Mouse (Mus musculus) adrenal gland (tissue): ENCODE measurements around the gene Olfr311.
"Not testable (repeated sequence)": the region's sequence is repeated elsewhere in the genome, so short reads cannot be mapped to it uniquely, and the experiment has no call there.

Experiments used
- intact Hi-C: fragments of 180-260 bp; cut with DNase I; formaldehyde crosslinking; loops from one replicate; pipeline ENCODE4 v1.15.1; 2025
- long read RNA-seq, 2 experiments: library from polyadenylated mRNA; unstranded; transcript quantifications; one replicate each; pipeline ENCODE4 v2.0.0; 2020; ENCODE audit warnings: borderline replicate concordance in 1 of 2; ENCODE audit not compliant: insufficient replicate concordance in 1 of 2

Olfr311 gene
- long read RNA-seq, experiment 1: 0 reads
- long read RNA-seq, experiment 2: 0 reads

- intact Hi-C loops: not testable (repeated sequence)
Measured at GRCm38 (mm10) chr11:58838951-58839350, at the start of gene Olfr311. Gene Olfr311 (plus strand): TSS chr11:58839251.

DNA sequence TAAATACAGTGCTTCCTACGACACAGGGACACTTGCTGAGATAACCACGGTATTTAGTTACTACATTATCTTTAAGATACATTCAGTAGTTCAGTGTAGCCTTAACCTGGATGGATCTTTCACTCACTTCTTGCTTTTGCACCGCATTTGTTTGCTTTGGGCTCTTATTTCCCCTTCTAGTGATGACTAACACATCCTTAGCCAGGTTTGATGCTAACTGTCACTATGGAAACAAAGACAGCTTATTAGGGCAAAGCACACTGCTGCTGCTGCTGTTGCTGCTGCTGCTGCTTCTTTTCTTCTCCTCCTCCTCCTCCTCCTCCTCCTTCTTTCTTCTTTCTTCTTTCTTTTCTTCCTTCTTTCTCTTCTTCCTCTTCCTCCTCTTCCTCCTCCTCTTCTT lies 49.5 kb upstream of the Olfr311 start:
- intact Hi-C loops: no loop called here

GRCm38 (mm10) chr11:58790053-58790452 lies 49.0 kb upstream of the Olfr311 start:
- intact Hi-C loops: no loop called here

DNA sequence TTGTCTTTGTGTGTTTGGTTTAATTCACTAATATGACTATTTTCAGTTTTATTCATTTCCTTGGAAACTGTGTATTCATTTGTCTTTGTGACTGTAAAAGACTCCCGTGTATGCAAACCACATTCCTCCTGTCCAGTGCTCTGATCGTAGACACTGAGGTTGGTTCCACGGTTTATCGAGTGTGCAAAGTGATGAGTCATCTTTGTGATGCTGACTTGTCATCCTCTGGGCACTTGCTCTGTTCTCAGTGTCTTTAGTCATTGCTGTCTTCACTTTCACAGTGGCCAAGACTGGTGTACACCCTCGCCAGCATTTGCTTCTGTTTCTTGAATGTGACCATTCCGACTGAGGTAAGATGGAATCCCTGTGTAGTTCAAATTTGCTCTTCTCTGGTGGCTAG lies 48.4 kb upstream of the Olfr311 start:
- intact Hi-C loops: no loop called here

DNA sequence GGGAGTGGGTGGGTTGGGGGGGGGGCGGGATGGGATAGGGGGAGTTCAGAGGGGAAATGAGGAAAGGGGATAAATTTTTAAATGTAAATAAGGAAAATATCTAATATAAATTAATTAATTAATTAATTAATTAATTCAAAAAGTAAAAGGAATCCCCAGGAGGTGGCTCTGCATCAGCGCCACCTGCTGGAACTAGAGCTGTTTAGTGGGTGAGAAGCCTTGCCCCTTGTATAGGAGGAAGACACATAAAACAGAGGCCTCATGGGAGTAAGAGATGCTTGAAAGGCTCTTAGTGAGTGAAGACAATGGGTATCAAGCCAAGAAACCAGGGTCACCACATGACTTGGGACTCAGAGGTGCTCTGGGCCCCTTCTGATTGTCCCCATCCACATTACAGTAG lies 43.2 kb upstream of the Olfr311 start:
- intact Hi-C loops: no loop called here

DNA sequence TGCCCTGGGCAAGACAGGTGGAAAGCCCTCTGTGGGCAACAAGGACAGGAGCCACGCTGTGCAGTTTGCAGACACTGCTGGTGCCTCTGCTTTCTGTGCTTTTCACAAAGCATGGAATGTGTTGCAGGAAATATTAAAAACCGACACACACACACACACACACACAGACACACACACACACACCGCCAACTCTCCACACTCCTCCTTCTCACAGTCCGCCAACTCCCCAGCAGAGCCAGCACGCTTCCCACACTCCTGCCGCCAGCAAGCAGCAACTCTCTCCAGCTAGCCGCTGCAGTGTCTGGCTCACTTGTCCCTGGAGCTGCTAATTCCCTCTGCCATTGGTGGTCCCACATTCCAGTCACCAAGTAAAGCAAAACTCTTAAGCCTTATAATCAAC lies 42.2 kb upstream of the Olfr311 start:
- intact Hi-C loops: no loop called here

GRCm38 (mm10) chr11:58799747-58800146 lies 39.3 kb upstream of the Olfr311 start:
- intact Hi-C loops: no loop called here

GRCm38 (mm10) chr11:58801558-58802228 lies 37.4 kb upstream of the Olfr311 start, which contains the start of gene Fam183b:
Gene Fam183b (minus strand): TSS chr11:58801960.
- intact Hi-C loops: no loop called here

- intact Hi-C loops: no loop called here
Measured at GRCm38 (mm10) chr11:58803871-58804270, 35.2 kb upstream of the Olfr311 start.

GRCm38 (mm10) chr11:58804393-58804792 lies 34.7 kb upstream of the Olfr311 start:
- intact Hi-C loops: no loop called here

DNA sequence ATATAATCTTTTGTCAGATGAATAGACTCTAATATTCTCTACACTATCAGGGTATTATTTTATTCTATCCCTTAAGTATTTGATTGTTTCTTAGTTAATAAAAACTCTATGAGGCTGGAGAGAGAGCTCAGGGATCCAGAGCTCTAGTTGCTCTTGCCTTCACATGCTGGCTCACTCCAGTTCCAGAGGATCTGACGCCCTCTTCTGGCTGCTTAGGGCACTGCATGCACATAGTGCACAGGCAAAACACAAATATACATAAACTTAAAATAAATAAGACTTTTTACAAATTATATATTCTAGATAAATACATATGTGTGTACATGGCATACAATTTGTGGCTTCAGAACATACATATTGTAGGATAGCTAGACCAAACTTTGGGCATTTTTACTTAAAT lies 27.1 kb upstream of the Olfr311 start:
- intact Hi-C loops: no loop called here

DNA sequence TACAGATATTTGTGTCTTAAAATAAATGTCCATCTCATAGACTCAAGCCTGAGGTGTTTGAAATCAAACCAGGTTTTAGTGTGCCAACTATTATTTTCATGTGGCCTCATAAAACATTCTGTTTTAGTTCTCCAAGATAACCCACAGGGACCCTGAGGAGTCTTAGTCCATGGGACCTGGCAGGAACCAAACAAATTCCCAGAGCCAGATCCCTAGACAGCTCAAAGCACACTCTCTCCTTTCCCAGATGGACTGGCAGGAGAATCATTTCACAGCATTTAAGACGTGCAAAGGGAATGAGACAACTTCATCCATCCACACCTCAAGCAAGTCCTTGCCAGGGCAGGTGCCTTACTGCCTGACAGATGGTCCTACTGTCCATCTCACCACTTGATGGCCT lies 24.4 kb upstream of the Olfr311 start, which contains the start of gene Olfr313:
Gene Olfr313 (plus strand): TSS at position 301 of the 400 bp plus-strand sequence.
- intact Hi-C loops: not testable (repeated sequence)

DNA sequence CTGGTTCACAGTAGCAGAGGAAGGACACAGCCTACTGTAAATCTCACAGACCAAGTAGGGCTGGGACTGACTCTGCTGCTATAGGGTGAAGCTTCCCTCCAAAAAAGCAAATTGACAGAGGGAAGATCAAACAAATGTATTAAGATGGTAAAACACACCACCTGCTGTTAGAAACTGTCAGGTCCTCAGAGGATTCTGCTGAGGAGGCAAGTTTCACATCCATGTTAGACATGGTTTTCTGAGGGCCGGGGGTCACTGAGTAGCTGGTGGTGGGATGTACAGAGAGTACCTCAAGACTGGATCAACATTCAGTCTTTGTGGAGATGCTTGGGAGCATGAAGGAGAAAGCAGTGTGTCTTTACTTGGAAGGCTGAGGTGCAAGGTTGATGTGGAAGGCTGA lies 23.4 kb upstream of the Olfr311 start:
- intact Hi-C loops: no loop called here

GRCm38 (mm10) chr11:58828937-58829336 lies 10.1 kb upstream of the Olfr311 start, which contains the start of gene Olfr312:
Gene Olfr312 (plus strand): TSS chr11:58829237.
- intact Hi-C loops: not testable (repeated sequence)

DNA sequence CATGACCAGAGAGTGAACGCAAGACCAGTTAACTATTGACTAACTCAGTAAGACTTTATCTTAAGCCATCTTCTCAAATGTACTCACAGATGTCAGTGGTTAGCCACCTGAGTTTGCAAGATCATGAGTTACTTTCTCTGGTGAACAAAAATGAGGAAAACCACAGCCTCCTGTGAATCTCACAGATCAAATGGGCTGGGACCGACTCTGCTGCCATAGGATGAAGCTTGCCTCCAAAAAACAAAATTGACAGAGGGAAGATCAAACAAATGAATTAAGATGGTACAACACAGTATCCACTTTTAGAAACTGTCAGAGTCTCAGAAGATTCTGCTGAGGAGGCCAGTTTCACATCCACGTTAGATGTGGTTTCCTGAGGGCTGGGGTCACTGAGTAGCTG lies 9.3 kb upstream of the Olfr311 start:
- intact Hi-C loops: no loop called here

GRCm38 (mm10) chr11:58832541-58832940 lies 6.5 kb upstream of the Olfr311 start:
- intact Hi-C loops: not testable (repeated sequence)

GRCm38 (mm10) chr11:58846919-58847461 lies 7.9 kb downstream of the Olfr311 start, which contains the start of gene Gm12258:
Gene Gm12258 (plus strand): TSS chr11:58847158.
- intact Hi-C loops: no loop called here

DNA sequence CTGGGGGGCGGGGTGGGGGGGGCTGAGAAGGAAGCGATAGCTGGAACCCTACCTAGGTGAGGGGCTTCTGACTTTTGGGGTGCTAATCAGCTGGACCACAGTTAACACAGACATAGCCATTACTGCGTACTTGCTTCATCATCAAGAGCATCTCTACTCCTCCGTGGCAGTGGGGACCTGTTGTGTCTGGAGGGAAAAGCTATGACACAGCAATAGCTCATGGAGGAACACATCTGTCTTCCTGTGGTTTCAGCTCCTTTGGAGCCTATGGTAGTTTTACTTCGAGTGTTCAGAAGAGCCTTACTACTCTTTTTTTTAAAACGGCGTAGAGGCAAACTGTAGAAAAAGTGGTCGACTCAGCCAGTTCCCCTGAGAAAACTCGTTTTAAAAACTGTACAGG lies 8.6 kb downstream of the Olfr311 start:
- intact Hi-C loops: no loop called here

DNA sequence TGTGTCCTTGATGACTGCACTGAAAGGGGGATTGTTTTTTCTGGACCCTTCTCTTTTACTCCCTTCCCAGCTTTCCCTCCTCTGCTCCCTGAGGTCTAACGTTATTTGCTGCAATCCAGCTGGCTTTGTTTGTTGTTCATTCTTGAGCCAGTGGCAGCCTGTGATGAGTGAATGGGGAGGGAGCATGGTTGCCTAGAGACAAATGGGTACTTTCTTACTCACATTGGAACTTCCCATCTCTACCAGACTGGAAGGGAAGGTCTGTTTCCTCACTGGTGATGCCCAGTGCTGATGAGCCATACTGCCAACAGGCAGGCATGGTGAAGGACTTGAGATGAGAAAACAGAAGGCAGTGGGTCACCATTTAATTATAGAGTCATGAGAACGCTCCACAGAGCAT lies 10.7 kb downstream of the Olfr311 start:
- intact Hi-C loops: no loop called here

DNA sequence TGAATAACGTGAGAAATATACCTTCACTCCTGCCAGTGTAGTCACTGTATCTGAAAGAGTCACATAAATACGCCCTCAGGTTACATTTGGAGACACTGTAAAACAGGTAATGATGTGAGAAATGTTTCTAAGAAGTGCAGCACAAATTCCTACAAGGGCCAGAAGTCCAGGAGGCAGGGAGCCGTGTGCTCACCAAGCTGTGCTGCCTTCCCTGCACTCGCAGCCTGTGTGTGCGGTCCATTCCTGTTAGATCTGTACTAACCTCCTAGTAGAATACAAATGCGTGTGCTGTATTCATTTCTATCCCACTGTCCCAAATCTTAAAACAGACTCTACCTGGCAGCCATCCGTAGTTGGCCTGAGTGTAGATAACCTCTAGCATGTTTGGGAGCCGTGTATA lies 21.7 kb downstream of the Olfr311 start:
- intact Hi-C loops: no loop called here

GRCm38 (mm10) chr11:58867039-58867953 lies 28.2 kb downstream of the Olfr311 start, which contains the start of gene 2810021J22Rik:
Gene 2810021J22Rik (plus strand): TSS chr11:58867216.
- intact Hi-C loops: no loop called here

GRCm38 (mm10) chr11:58867954-58868330 lies 28.9 kb downstream of the Olfr311 start:
- intact Hi-C loops: no loop called here
